Mouse (Mus musculus): ENCODE data around the gene Cntnap3.

DNA sequence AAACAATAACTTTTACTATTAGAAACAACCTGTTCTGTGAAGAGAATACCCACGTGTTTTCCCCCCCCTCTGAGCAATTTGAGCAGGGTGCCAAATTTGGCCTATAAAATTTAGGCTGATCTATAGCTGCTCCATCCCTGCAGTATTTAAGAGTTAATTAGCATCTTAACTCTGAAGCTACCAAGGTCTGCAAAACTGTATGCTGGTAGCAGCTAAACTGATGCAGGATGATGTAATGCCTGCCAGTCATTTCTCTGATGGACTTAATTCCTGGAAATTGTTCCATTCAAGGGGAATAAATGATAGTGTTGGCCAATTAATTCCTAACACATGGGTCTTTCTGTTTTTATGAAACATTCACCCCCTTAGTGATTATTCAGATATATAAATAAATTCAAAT is 623 bp downstream of the Cntnap3 start:
- no peak for TF ChIP-seq CTCF (IDR thresholded peaks at IDR 0.05; ENCODE audit: low read depth)
- TF ChIP-seq EP300 (IDR thresholded peaks at IDR 0.05; ENCODE audit: low read depth): no peak

Measured in liver, postnatal 0 days (tissue).